Mouse (Mus musculus) erythroblast, embryonic 14.5 days (primary cell): Measurements from ENCODE around the gene Jagn1.

Experiments
- GATA1 ChIP-seq: IDR thresholded peaks from 2 replicates; pipeline ENCODE4 v1.6.1; 2012; ENCODE audit warnings: low read length, inconsistent platforms, mixed read lengths
- TAL1 ChIP-seq: IDR thresholded peaks from 3 replicates; pipeline ENCODE4 v1.6.1; 2012; ENCODE audit warnings: low read length, inconsistent platforms, mixed read lengths

GRCm38 (mm10) chr6:113458635-113459034 lies 16.3 kb downstream of the Jagn1 start:
- TF ChIP-seq TAL1 = no peak
- no peak for TF ChIP-seq GATA1
